Mouse (Mus musculus) liver, embryonic 11.5 days (tissue): ENCODE measurements around the gene Cercam. TPM values are rescaled to one million over a fixed set of nuclear protein-coding genes. Genes with fewer than 3 reads are reported as not detected.

Experiments
- ATAC-seq: fragments of 200-750 bp; cut with Nextera tagmentation; replicated peaks from 2 replicates; pipeline ENCODE4 v1.8.0; 2017; ENCODE audit warnings: moderate number of reproducible peaks, mild to moderate bottlenecking, moderate TSS enrichment, moderate library complexity; ENCODE audit not compliant: low FRiP score
- DNase-seq: peaks from one replicate; pipeline ENCODE4 v3.0.0-alpha.2; 2017; ENCODE audit warnings: low spot score
- H3K27ac ChIP-seq: fragments of 300-500 bp; sonication (generic); 2 replicates; pipeline ENCODE4 v1.5.1; 2014; ENCODE audit warnings: mild to moderate bottlenecking, low read depth, low read length, control low read depth
- H3K27me3 ChIP-seq: fragments of 300-500 bp; sonication (generic); replicated peaks from 2 replicates; pipeline ENCODE4 v1.6.1; 2014; ENCODE audit warnings: low read length, mixed read lengths; ENCODE audit not compliant: control insufficient read depth, insufficient read depth
- H3K36me3 ChIP-seq: fragments of 300-500 bp; sonication (generic); 2 replicates; pipeline ENCODE4 v1.6.1; 2014; ENCODE audit warnings: mild to moderate bottlenecking, low read length, moderate library complexity, mixed read lengths; ENCODE audit not compliant: control insufficient read depth, insufficient read depth
- H3K4me1 ChIP-seq: fragments of 300-500 bp; sonication (generic); replicated peaks from 2 replicates; pipeline ENCODE4 v1.6.1; 2014; ENCODE audit warnings: low read length, mixed read lengths; ENCODE audit not compliant: control insufficient read depth, insufficient read depth
- H3K4me2 ChIP-seq: fragments of 300-500 bp; sonication (generic); 2 replicates; pipeline ENCODE4 v1.6.1; 2014; ENCODE audit warnings: mild to moderate bottlenecking, control low read depth, moderate library complexity
- H3K4me3 ChIP-seq: fragments of 300-500 bp; sonication (generic); 2 replicates; pipeline ENCODE4 v1.5.1; 2014; ENCODE audit warnings: low read depth, low read length, control low read depth
- H3K9ac ChIP-seq: fragments of 300-500 bp; sonication (generic); 2 replicates; pipeline ENCODE4 v1.6.1; 2014; ENCODE audit warnings: low read depth, low read length, control low read depth
- H3K9me3 ChIP-seq: fragments of 300-500 bp; sonication (generic); 2 replicates; pipeline ENCODE4 v1.6.1; 2016; ENCODE audit warnings: low read length, inconsistent platforms, mixed read lengths; ENCODE audit not compliant: control insufficient read depth
- WGBS: fragments of 180-500 bp; shearing (Covaris S2); extraction: QIAGEN DNeasy Blood & Tissue Kit; methylation state at CpG from one replicate; pipeline ENCODE4 v1.1.7; 2014; 5-methylcytosine and 5-hydroxymethylcytosine counted together
- polyA plus RNA-seq: library from polyadenylated mRNA; unstranded; fragments of >200 nt; fragmentation: Nextera tagmentation; extraction: Ambion mirVana; gene quantifications from 2 replicates; pipeline ENCODE4 v1.2.1, GENCODE M21; 2014

Cercam gene
- polyA plus RNA-seq, 1 experiment from 2014 or later, result 49.0 TPM

DNA sequence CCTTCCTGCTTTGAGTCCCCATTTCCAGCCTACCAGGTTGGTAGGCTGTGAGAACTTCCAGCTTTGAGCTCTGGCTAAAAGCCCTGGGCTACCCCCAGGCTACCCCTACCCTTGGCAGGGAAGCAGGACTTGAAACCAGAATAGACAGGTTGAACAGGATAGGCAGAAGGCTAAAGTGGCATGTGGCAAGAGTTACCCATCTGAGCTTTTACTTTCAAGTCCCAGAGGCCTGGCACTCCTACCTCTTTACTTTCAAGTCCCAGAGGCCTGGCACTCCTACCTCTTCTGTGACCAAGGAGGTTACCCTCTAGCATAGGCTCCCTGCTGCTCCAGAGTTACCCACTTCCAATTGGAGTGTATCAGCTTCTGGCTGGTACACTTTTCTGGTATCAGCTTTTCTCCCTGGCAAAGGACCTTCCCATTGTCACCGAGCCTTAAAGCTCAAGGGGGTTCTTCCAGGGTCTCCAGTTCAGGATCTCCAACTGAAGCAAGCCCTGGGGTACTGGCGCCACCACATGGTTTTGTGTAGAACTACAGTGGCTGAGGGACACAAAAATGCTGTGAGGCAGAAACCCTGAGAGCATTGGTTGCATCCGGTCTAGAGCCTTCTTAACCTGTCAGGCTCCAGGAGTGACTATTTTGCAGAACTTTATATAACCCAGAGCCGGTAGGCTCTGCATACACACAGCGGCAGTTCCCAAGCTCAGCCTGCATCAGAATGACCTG, 10.1 kb upstream of the Cercam start:
- Histone ChIP-seq H3K36me3 (no peaks in the 10 kb centered on the region), H3K4me1 (no peaks in the 10 kb centered on the region), H3K9ac (no peak overlapping the region), H3K4me2 (no peak overlapping the region), H3K27ac (no peak overlapping the region), H3K4me3 (no peak overlapping the region), H3K27me3 (no peaks in the 10 kb centered on the region; the same call in 1 of the 2 replicates), H3K9me3 (no peaks in the 10 kb centered on the region)
- 8% methylated on average over 5 of the region's 5 CpGs for WGBS
- DNase-seq (no peak), ATAC-seq (no peak)

GRCm38 (mm10) chr2:29865125-29865524, 3.8 kb upstream of the Cercam start:
- H3K4me2 ChIP-seq, result no peak overlapping the region
- no peak overlapping the region for H3K9ac ChIP-seq
- H3K9me3 ChIP-seq, result no peaks in the 10 kb centered on the region
- no peak for ATAC-seq
- no peaks in the 10 kb centered on the region; the same call in none of the 2 replicates for H3K4me1 ChIP-seq
- WGBS, result 67% methylated on average over 4 of the region's 4 CpGs
- no peak overlapping the region for H3K27ac ChIP-seq
- H3K4me3 ChIP-seq, result no peak overlapping the region
- H3K27me3 ChIP-seq, result no peaks in the 10 kb centered on the region
- DNase-seq, result no peak
- H3K36me3 ChIP-seq, result no peaks in the 10 kb centered on the region

DNA sequence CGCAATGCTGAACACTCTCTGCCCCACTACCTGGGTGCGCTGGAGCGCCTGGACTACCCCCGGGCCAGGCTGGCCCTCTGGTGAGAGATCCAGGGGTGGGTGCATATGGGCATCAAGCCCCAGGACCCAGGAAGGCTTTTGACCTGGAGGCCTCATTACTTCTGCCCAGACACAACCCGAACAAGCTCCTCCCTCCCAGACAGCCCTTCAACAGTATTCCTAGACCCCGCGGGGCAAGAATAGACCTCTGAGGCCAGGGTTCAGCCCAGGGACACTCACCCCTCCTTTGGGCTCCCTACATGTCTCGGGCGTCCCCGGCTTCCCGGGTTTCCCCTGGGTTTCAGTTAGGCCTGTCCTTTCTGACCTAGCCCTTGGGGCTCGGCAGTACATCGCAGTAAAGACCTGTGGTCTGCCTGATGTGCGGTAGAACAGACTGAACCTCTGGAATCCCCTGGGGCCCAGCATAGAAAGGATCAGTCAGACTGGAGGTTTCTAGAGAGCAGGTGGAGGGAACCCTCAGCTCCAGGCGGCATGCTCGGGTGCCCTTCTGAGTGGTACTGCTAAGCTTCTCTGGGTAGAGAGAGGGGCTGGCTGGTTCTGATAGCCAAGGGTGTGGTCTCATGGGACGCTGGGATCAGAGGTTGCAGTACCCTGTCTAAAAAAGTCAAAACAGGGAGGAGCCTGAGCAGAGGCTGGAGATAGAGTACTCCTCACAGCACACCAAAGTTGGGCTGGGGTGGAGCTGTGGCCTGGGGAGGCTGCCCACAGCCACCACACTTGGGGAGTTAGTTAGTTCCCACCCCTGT, 885 bp downstream of the Cercam start:
- Histone ChIP-seq H3K4me1 (peaks cover 6% of the 10 kb centered on the region), H3K27me3 (no peaks in the 10 kb centered on the region), H3K9me3 (no peaks in the 10 kb centered on the region), H3K36me3 (peaks cover 11% of the 10 kb centered on the region), H3K4me3 (peak overlapping the region; percentile 68), H3K9ac (peak overlapping the region; percentile 85), H3K4me2 (peak overlapping the region; percentile 97), H3K27ac (peak overlapping the region; percentile 97)
- WGBS, result 3% methylated on average over 17 of the region's 17 CpGs
- ATAC-seq (peak; percentile 94), DNase-seq (peak; percentile 73)

- H3K4me2 ChIP-seq, result no peak overlapping the region
- H3K9me3 ChIP-seq, result no peaks in the 10 kb centered on the region
- no peak overlapping the region for H3K4me3 ChIP-seq
- H3K27ac ChIP-seq, result no peak overlapping the region
- ATAC-seq (no peak), DNase-seq (no peak)
- peaks cover 17% of the 10 kb centered on the region for H3K36me3 ChIP-seq
- H3K4me1 ChIP-seq, result peaks cover 6% of the 10 kb centered on the region
- H3K9ac ChIP-seq, result no peak overlapping the region; the same call in 1 of the 2 replicates
- 91% methylated on average over 10 of the region's 10 CpGs for WGBS
- no peaks in the 10 kb centered on the region for H3K27me3 ChIP-seq
Measured at GRCm38 (mm10) chr2:29872581-29873295, 3.8 kb downstream of the Cercam start.

DNA sequence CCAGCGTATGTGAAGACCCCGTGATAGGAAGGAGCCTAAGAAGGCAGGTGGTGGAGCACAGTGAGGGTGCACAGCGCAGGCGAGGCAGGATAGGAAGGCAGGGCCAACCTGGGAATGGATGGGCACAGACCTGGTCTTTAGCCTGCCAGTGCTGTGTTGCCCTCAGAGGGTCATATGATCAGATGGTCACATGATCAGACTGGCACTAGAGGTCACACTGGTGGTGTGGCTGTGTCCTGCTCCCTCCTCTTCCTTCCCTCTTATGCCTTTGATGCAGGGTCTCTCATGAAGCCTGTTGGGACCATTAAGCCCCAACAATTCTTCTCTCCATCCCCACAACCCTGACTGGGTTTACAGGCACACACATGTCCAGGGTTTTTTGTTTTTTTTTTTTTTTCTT, 4.8 kb downstream of the Cercam start:
- H3K27ac ChIP-seq, result no peak overlapping the region
- H3K9ac ChIP-seq, result no peak overlapping the region
- peaks cover 22% of the 10 kb centered on the region for H3K36me3 ChIP-seq
- H3K4me1 ChIP-seq, result peaks cover 6% of the 10 kb centered on the region
- no peak overlapping the region for H3K4me2 ChIP-seq
- ATAC-seq (no peak), DNase-seq (no peak)
- no peaks in the 10 kb centered on the region for H3K27me3 ChIP-seq
- no peaks in the 10 kb centered on the region for H3K9me3 ChIP-seq
- WGBS, result 81% methylated on average over 4 of the region's 4 CpGs
- no peak overlapping the region for H3K4me3 ChIP-seq

- Histone ChIP-seq H3K9ac (no peak overlapping the region), H3K27me3 (no peaks in the 10 kb centered on the region), H3K27ac (no peak overlapping the region), H3K4me1 (no peaks in the 10 kb centered on the region; the same call in 1 of the 2 replicates), H3K4me2 (no peak overlapping the region), H3K36me3 (peaks cover 30% of the 10 kb centered on the region), H3K9me3 (no peaks in the 10 kb centered on the region), H3K4me3 (no peak overlapping the region)
- DNase-seq (no peak), ATAC-seq (no peak)
- 90% methylated on average over 4 of the region's 4 CpGs for WGBS
Measured at GRCm38 (mm10) chr2:29878061-29878460, 9.1 kb downstream of the Cercam start.

DNA sequence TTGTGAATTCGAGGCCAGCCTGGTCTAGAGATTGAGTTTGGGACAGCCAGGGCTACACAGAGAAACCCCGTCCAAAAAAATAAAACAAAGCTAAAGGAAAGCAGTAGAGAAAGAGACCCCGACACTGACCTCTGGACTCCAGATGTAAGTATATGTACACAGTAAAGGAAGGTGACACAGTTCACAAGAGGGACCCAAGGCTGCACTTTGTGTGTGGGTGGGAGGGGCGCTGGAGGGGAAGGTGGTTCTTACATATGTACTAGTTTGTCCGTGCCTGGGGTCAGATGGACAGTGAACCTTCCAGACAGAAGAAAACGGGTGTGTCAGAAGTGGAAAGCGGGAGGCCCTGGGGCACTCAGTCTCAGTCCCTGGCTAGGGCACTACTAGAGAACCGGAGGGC, 10.2 kb downstream of the Cercam start:
- Histone ChIP-seq H3K9ac (no peak overlapping the region), H3K27me3 (no peaks in the 10 kb centered on the region), H3K4me2 (no peak overlapping the region), H3K36me3 (peaks cover 24% of the 10 kb centered on the region), H3K4me1 (no peaks in the 10 kb centered on the region; the same call in 1 of the 2 replicates), H3K27ac (no peak overlapping the region), H3K9me3 (no peaks in the 10 kb centered on the region), H3K4me3 (no peak overlapping the region)
- WGBS, result 70% methylated on average over 8 of the region's 8 CpGs
- no peak for ATAC-seq
- no peak for DNase-seq

DNA sequence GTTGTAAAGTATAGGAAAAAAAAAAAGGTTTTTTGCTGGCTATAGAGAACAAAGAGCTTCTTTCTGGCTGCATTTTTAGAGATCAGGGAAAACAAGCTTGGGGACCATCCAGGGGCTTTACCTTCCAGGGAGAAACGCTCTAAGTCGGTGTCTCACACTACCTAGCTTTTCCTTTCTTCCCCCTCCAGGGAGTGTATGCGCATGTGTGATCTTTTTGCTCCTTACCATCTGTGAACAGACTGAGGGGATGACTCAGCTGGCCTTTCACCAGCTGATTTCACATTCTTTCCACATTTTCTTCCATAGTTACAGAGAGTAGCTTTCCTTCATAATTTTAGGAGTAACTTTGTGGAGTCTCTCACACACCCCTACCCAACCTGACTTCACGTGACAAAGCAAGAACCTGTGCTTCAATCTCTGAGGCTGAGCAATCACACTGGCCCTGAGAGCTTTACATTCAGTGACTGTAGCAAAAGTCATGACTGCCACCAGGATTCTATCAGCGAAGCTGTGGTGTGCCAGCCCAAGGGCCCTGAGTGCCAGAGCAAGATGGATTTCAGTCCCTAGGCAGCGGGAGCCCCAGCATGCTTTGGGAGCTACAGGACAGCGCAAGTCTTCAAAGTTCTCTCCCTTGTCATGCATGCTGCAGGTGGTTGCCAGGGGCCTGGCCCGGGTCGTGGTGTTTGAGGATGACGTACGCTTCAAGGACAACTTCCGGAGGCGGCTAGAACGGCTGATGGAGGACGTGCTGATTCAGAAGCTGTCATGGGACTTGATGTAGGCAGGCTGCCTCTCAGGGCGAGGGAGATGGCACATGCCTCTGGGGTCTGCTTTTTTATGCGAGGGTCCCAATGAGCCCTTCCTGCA, 11.2 kb downstream of the Cercam start:
- Histone ChIP-seq H3K9me3 (no peaks in the 10 kb centered on the region), H3K27me3 (no peaks in the 10 kb centered on the region), H3K4me1 (no peaks in the 10 kb centered on the region; the same call in 1 of the 2 replicates), H3K4me3 (no peak overlapping the region), H3K36me3 (peaks cover 24% of the 10 kb centered on the region), H3K9ac (no peak overlapping the region), H3K27ac (no peak overlapping the region), H3K4me2 (no peak overlapping the region)
- 64% methylated on average over 17 of the region's 17 CpGs for WGBS
- DNase-seq (no peak), ATAC-seq (no peak)
